Mouse (Mus musculus): ENCODE measurements around the gene Fam120a.

DNA sequence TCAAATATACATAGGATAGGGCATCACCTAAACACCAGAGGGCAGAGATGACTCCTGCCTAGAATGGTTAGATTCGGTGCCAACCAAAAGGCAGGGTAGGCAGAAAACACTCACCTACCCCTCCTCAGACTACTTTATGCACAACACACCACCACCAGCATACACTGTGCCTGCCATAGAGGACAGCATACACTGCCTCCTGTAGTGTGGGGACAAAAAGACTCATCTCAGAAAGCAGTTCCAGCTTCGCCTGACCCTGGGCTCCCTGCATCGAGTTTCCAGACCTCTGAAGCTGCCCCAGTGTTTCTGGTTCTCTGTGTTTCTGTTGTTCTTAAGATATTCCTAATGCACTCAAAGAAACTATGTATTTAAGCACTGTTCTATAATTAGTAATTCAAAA is 54.7 kb downstream of the Fam120a start:
- TF ChIP-seq CTCF (IDR thresholded peaks at IDR 0.05; ENCODE audit: low read depth, low read length) (no peak), POLR2A (IDR thresholded peaks at IDR 0.05; ENCODE audit: borderline replicate concordance, low read depth, low read length) (no peak)

All from bone marrow macrophage, adult 2 months (primary cell).